Mouse (Mus musculus) cortical plate, adult 2 months (tissue): ENCODE data around the gene Ppm1f.

ENCODE experiments used
- CTCF ChIP-seq: fragments of 200-500 bp; IDR thresholded peaks from 2 replicates; pipeline ENCODE4 v1.5.1; 2011; ENCODE audit warnings: mild to moderate bottlenecking, control low read depth, low read length; ENCODE audit not compliant: insufficient read depth; ENCODE audit errors: extremely low read depth
- POLR2A ChIP-seq: fragments of 200-500 bp; IDR thresholded peaks from 2 replicates; pipeline ENCODE4 v1.6.1; 2011; ENCODE audit warnings: mild to moderate bottlenecking, low read length, control low read depth; ENCODE audit not compliant: insufficient read depth; ENCODE audit errors: extremely low read depth

GRCm38 (mm10) chr16:16907799-16908198, 11.5 kb downstream of the Ppm1f start:
- no peak for TF ChIP-seq CTCF
- TF ChIP-seq POLR2A = no peak
